Mouse (Mus musculus) C2C12 (cell line): Measurements from ENCODE around the gene Tnn. TPM values are rescaled to one million over a fixed set of nuclear protein-coding genes. Genes with fewer than 3 reads are reported as not detected.

Source experiments
- H3K27me3 ChIP-seq: one replicate; pipeline ENCODE4 v1.6.1; 2011; ENCODE audit not compliant: control insufficient read depth, insufficient read depth, insufficient read length
- H3K36me3 ChIP-seq: one replicate; pipeline ENCODE4 v1.6.1; 2011; ENCODE audit not compliant: control insufficient read depth, insufficient read depth
- H3K4me3 ChIP-seq: one replicate; pipeline ENCODE4 v1.5.1; 2011; ENCODE audit warnings: mild to moderate bottlenecking, control low read depth; ENCODE audit not compliant: poor library complexity, insufficient read depth, severe bottlenecking
- H3K79me2 ChIP-seq: one replicate; pipeline ENCODE4 v1.6.1; 2011; ENCODE audit not compliant: control insufficient read depth, insufficient read depth
- H3K79me3 ChIP-seq: one replicate; pipeline ENCODE4 v1.6.1; 2011; ENCODE audit warnings: low read depth, control low read depth
- H3ac ChIP-seq: one replicate; pipeline ENCODE3; 2011; ENCODE audit warnings: low read depth; ENCODE audit not compliant: control insufficient read depth, insufficient read length
- CEBPB ChIP-seq: IDR thresholded peaks from one replicate; pipeline ENCODE4 v1.6.1; 2011; ENCODE audit warnings: low read depth, mild to moderate bottlenecking, control low read depth, moderate library complexity
- CTCF ChIP-seq: IDR thresholded peaks from one replicate; pipeline ENCODE4 v1.5.1; 2011; ENCODE audit not compliant: control insufficient read depth, insufficient read depth, insufficient read length
- FOSL1 ChIP-seq: IDR thresholded peaks from one replicate; pipeline ENCODE4 v1.8.0; 2011; ENCODE audit warnings: mild to moderate bottlenecking, low read length; ENCODE audit not compliant: poor library complexity, insufficient read depth, severe bottlenecking
- MAX ChIP-seq: IDR thresholded peaks from one replicate; pipeline ENCODE4 v1.6.1; 2011; ENCODE audit warnings: mild to moderate bottlenecking, control low read depth
- MYOD1 ChIP-seq: IDR thresholded peaks from one replicate; pipeline ENCODE4 v1.6.1; 2011; ENCODE audit warnings: low read depth; ENCODE audit not compliant: control insufficient read depth, insufficient read length
- MYOG ChIP-seq: IDR thresholded peaks from one replicate; pipeline ENCODE4 v1.6.1; 2011; ENCODE audit not compliant: control insufficient read depth, insufficient read length; ENCODE audit errors: extremely low read depth
- USF1 ChIP-seq: IDR thresholded peaks from one replicate; pipeline ENCODE4 v1.6.1; 2011; ENCODE audit warnings: low read depth, mild to moderate bottlenecking, control low read depth, moderate library complexity
- polyA plus RNA-seq: library from polyadenylated mRNA; unstranded; fragments of >200 nt; fragmentation: generic; extraction: Trizol; gene quantifications from one replicate; pipeline ENCODE4 v1.2.1, GENCODE M21; 2012; ENCODE audit warnings: missing spikeins

Gene Tnn
- polyA plus RNA-seq, 1 experiment, result not detected

DNA sequence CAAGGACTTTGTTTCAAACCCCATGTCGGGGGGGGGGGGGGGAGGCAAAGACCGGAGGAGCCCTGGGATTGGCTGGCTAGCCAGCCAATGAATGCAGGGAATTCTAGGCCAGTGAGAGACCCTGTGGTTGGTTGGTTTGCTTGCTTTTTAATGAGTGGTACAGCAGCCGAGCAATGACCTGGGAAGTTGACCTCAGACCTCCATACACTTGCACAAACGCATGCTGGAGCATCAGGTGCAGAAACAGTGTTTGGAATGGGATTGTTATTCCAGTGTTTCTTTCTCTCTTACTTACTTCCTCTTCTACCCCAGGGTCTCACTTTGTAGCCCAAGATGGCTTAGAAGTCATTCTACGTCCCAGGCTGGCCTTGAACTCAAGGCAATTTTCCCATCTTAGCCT lies 13.2 kb upstream of the Tnn start:
- no peak overlapping the region for H3ac ChIP-seq
- no peak for TF ChIP-seq MYOG
- no peak for TF ChIP-seq MAX
- no peak for TF ChIP-seq CTCF
- no peak for TF ChIP-seq CEBPB
- no peak for TF ChIP-seq FOSL1
- no peak for TF ChIP-seq USF1
- no peak for TF ChIP-seq MYOD1
- no peak overlapping the region for H3K4me3 ChIP-seq
- H3K27me3 ChIP-seq, result peaks cover 9% of the 10 kb centered on the region
- H3K79me2 ChIP-seq, result no peaks in the 10 kb centered on the region
- no peaks in the 10 kb centered on the region for H3K79me3 ChIP-seq
- no peaks in the 10 kb centered on the region for H3K36me3 ChIP-seq

DNA sequence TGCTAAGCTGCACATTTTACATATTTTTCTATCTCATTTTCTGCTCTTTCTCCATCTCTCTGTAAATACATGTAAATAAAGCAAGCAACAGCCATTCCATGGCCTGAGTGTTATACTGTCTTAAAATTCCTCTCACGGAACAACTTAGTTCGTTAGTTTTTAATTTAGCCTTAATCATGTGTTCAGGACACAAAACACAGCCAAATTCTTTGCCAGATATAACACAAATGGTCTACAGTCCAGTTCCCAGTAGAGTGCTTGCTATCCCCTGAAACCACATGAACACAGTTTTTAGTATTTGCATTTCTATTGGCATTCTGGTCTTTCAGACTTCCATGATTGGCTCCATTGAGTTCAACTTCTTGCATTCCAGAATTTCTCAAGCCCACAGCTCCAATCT lies 4.8 kb upstream of the Tnn start:
- no peak overlapping the region for H3K4me3 ChIP-seq
- H3K36me3 ChIP-seq, result no peaks in the 10 kb centered on the region
- TF ChIP-seq FOSL1, result no peak
- no peak for TF ChIP-seq MYOD1
- no peak for TF ChIP-seq MYOG
- no peak for TF ChIP-seq CTCF
- TF ChIP-seq MAX, result no peak
- no peak for TF ChIP-seq USF1
- no peak for TF ChIP-seq CEBPB

GRCm38 (mm10) chr1:160150726-160151125 lies 2.7 kb downstream of the Tnn start:
- Histone ChIP-seq H3K4me3 (no peak overlapping the region), H3K79me2 (no peaks in the 10 kb centered on the region), H3K79me3 (no peaks in the 10 kb centered on the region), H3K27me3 (peaks cover 17% of the 10 kb centered on the region), H3ac (no peak overlapping the region), H3K36me3 (no peaks in the 10 kb centered on the region)
- TF ChIP-seq MAX, result no peak
- TF ChIP-seq FOSL1, result peak; percentile 9
- no peak for TF ChIP-seq CEBPB
- TF ChIP-seq CTCF, result no peak

More for the DNA sequence above, 4.8 kb upstream of the Tnn start:
- Histone ChIP-seq H3ac (no peak overlapping the region), H3K79me3 (no peaks in the 10 kb centered on the region), H3K27me3 (peaks cover 11% of the 10 kb centered on the region), H3K79me2 (no peaks in the 10 kb centered on the region)

DNA sequence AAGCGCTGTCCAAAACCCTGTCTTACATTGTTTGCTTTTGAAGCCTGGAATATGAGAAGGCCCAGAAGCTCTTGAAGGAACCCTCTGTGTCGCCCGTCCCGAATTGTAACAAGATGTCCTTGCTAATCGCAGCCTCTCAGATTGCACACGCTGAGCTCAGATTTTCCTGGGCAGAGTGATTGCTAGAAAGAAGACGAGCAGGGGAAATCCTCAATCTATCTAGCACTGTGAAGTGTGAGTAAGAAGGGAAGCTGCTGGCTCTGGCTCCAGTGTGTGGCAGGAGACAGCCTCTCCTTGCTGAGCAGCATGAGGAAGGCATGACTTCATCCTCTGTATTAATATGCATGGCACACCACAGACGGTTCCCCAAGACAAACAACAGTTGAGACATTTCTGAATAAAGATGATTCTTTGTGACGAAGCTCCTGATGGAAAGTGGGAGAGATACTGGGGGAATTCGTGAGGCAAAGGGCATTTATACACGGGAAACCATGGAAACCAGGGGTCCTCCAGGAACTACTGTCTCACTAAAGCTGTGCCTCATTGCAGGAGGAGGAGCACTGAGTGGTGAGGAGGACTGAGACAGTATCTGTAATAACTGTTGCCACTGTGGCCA lies 4.0 kb downstream of the Tnn start:
- Histone ChIP-seq H3K79me3 (no peaks in the 10 kb centered on the region), H3K79me2 (no peaks in the 10 kb centered on the region), H3K36me3 (no peaks in the 10 kb centered on the region), H3ac (no peak overlapping the region), H3K27me3 (peaks cover 18% of the 10 kb centered on the region), H3K4me3 (no peak overlapping the region)
- TF ChIP-seq MYOG, result no peak
- TF ChIP-seq MAX, result no peak
- TF ChIP-seq FOSL1, result no peak
- no peak for TF ChIP-seq MYOD1
- TF ChIP-seq CTCF, result no peak
- TF ChIP-seq USF1, result no peak
- TF ChIP-seq CEBPB, result no peak

DNA sequence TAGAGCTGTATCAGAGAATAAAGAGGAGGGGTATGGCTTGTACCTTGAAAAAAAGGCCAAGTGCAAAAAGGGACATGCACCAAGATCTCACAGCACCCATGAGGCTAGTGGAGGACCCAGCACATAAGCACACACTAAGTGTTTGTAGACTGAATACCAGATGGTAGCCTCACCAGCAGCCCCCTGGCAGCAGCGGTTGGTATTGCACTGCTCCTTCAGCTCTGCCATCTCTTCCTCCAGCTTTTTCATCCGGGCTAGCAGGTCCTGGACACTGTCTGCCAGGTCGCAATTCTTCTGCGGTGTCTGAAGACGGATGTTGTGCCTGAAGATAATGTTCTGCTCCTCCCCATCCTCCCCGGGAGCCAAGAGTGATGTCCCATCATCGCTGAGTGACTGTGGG lies 6.1 kb downstream of the Tnn start:
- no peaks in the 10 kb centered on the region for H3K36me3 ChIP-seq
- no peak overlapping the region for H3ac ChIP-seq
- no peaks in the 10 kb centered on the region for H3K79me3 ChIP-seq
- TF ChIP-seq CTCF (no peak), USF1 (no peak), MAX (no peak)
- H3K4me3 ChIP-seq, result no peak overlapping the region
- peaks cover 7% of the 10 kb centered on the region for H3K27me3 ChIP-seq
- no peaks in the 10 kb centered on the region for H3K79me2 ChIP-seq

GRCm38 (mm10) chr1:160145606-160146005 lies 7.8 kb downstream of the Tnn start:
- H3K4me3 ChIP-seq, result no peak overlapping the region
- TF ChIP-seq USF1 (no peak), CTCF (no peak), MAX (no peak), CEBPB (no peak), MYOD1 (no peak), MYOG (no peak), FOSL1 (no peak)
- no peaks in the 10 kb centered on the region for H3K79me2 ChIP-seq

DNA sequence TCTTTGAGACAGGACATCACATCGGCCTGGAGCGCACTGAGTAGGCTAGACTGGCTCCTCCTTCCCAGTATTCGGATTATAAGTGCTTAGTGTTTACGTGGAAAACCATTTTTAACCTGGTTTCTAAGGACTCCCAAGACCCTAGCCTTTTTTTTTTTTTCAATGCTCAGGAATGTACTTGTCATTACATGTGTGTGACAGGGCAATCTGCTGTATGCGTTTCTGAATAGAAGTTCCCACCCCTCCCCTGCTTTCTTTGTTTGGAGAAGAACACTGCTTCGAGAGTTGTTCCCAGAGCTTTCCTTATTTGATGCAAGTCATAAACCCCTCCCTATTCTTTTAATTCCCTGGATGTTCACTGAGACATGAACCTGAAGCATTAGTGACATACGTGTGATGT lies 9.0 kb downstream of the Tnn start:
- no peak for TF ChIP-seq MAX
- TF ChIP-seq CEBPB, result no peak
- no peak for TF ChIP-seq FOSL1
- TF ChIP-seq USF1, result no peak
- no peak for TF ChIP-seq MYOG
- peaks cover 19% of the 10 kb centered on the region for H3K27me3 ChIP-seq
- H3K36me3 ChIP-seq, result no peaks in the 10 kb centered on the region
- H3K79me2 ChIP-seq, result no peaks in the 10 kb centered on the region
- H3ac ChIP-seq, result no peak overlapping the region
- H3K79me3 ChIP-seq, result no peaks in the 10 kb centered on the region
- H3K4me3 ChIP-seq, result no peak overlapping the region

More at GRCm38 (mm10) chr1:160145606-160146005, 7.8 kb downstream of the Tnn start:
- H3ac ChIP-seq, result no peak overlapping the region
- no peaks in the 10 kb centered on the region for H3K36me3 ChIP-seq
- peaks cover 9% of the 10 kb centered on the region for H3K27me3 ChIP-seq
- H3K79me3 ChIP-seq, result no peaks in the 10 kb centered on the region
